Mouse (Mus musculus) ES-Bruce4 (cell line): Measurements from ENCODE around the gene Sympk.

Source experiments
- CTCF ChIP-seq: IDR thresholded peaks from one replicate; pipeline ENCODE4 v1.8.1; 2011; ENCODE audit warnings: low read depth, low read length
- EP300 ChIP-seq: IDR thresholded peaks from 2 replicates; pipeline ENCODE4 v1.6.1; 2011; ENCODE audit warnings: low read depth, low read length; ENCODE audit not compliant: insufficient read depth
- POLR2A ChIP-seq: IDR thresholded peaks from one replicate; pipeline ENCODE4 v1.8.1; 2011; ENCODE audit warnings: low read length; ENCODE audit not compliant: insufficient read depth

DNA sequence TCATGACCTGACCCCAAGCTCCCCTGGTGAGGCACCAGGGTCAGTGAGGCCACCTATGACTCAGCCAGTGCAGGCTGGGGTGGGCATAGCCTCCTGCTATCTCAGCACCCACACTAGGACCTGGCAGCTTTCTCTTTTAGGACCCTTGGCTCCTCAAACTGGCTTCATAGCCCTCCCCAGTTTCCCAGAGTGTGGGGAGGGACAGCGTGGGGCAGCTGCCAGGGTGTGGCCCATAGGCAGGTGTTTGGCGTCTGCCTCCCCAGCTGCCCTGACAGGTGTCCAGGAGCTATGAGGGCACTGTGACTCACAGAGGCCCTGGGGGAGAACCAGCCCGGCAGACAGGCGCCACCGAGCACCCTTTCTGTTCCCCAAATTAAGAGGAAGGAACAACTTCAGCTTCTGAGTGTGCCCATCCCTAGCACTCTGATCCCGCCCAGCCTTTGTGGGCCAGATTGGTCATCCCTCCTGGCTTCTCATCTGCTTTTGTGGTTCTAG is 60.1 kb downstream of the Sympk start:
- TF ChIP-seq POLR2A (no peak), CTCF (no peak), EP300 (no peak)
